Mouse (Mus musculus) limb, embryonic 12.5 days (tissue): ENCODE data around the gene Gbgt1. TPM values are rescaled to one million over a fixed set of nuclear protein-coding genes. Genes with fewer than 3 reads are reported as not detected.
A peak's percentile ranks its signal among the peaks of the same experiment; 100 is the strongest.

Experiments
- ATAC-seq: fragments of 200-750 bp; cut with Nextera tagmentation; 2 replicates; pipeline ENCODE4 v1.8.0; 2017; ENCODE audit warnings: low read depth, moderate TSS enrichment; ENCODE audit not compliant: insufficient number of reproducible peaks, insufficient read depth, low FRiP score, low TSS enrichment
- H3K27ac ChIP-seq: fragments of 300-500 bp; sonication (generic); 2 replicates; pipeline ENCODE4 v1.5.1; 2016; ENCODE audit warnings: mild to moderate bottlenecking, moderate library complexity
- H3K27me3 ChIP-seq: fragments of 300-500 bp; sonication (generic); 2 replicates; pipeline ENCODE4 v1.6.1; 2016; ENCODE audit warnings: mild to moderate bottlenecking, moderate library complexity
- H3K36me3 ChIP-seq: fragments of 300-500 bp; sonication (generic); 2 replicates; pipeline ENCODE4 v1.6.1; 2016; ENCODE audit warnings: mild to moderate bottlenecking, moderate library complexity
- H3K4me1 ChIP-seq: fragments of 300-500 bp; sonication (generic); replicated peaks from 2 replicates; pipeline ENCODE4 v1.6.1; 2016
- H3K4me2 ChIP-seq: fragments of 300-500 bp; sonication (generic); 2 replicates; pipeline ENCODE4 v1.6.1; 2016; ENCODE audit warnings: mild to moderate bottlenecking, moderate library complexity
- H3K4me3 ChIP-seq: fragments of 300-500 bp; sonication (generic); replicated peaks from 2 replicates; pipeline ENCODE4 v1.5.1; 2016; ENCODE audit warnings: mild to moderate bottlenecking
- H3K9ac ChIP-seq: fragments of 300-500 bp; sonication (generic); replicated peaks from 2 replicates; pipeline ENCODE4 v1.6.1; 2016; ENCODE audit warnings: mild to moderate bottlenecking, moderate library complexity
- H3K9me3 ChIP-seq: fragments of 300-500 bp; sonication (generic); 2 replicates; pipeline ENCODE4 v1.6.1; 2016; ENCODE audit warnings: mild to moderate bottlenecking, moderate library complexity
- WGBS: fragments of 180-500 bp; shearing (Covaris S2); methylation state at CpG from one replicate; pipeline ENCODE4 v1.1.7; 2016; 5-methylcytosine and 5-hydroxymethylcytosine counted together
- polyA plus RNA-seq: library from polyadenylated mRNA; unstranded; fragments of >200 nt; fragmentation: Nextera tagmentation; extraction: Ambion mirVana; gene quantifications from 2 replicates; pipeline ENCODE4 v1.2.1, GENCODE M21; 2016

The Gbgt1 gene
- polyA plus RNA-seq, 1 experiment from 2014 or later = 0.25 TPM

DNA sequence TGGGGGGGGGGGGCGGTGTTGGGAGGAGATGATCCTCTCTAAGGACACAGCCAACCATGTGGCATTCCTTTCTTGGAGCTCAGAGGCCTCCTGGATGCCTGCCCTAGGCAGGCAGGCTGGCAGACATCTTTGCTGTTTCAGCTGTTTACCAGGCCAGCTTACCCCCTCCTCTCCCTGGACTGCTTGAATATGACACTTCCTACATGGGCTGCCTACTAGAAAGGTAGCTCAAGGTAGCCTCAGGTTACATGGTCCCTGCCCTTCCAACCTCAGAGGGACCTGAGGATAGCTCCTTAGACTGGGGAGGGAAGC lies 42.1 kb downstream of the Gbgt1 start:
- Histone ChIP-seq H3K27me3 (no peaks in the 10 kb centered on the region), H3K9ac (no peak overlapping the region), H3K36me3 (peaks cover 32% of the 10 kb centered on the region), H3K27ac (peak overlapping the region; percentile 81), H3K4me2 (peak overlapping the region; percentile 21), H3K4me3 (no peak overlapping the region), H3K4me1 (peaks cover 62% of the 10 kb centered on the region), H3K9me3 (no peaks in the 10 kb centered on the region)
- ATAC-seq = no peak
- WGBS = 64% methylated on average over 1 of the region's 1 CpGs

DNA sequence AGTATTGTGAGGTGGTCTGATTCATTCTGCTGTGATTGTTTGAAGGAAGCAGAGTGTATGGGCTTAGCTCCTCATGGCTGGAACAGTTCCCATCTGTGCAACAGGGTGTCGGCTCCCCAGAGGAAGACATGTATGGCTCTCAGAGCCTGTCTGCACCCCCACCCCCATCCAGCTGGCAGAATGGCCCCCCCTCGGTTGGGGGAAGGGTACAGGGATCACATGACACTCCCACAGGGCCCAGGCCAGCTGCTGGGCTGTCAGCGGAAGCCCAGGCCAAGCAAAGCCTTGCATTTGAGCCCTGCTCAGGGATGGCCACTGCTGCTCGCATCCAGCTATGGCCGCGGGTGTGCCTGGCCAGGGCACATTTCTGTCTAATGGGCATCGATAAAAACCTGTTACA lies 42.5 kb downstream of the Gbgt1 start:
- WGBS = 36% methylated on average over 7 of the region's 7 CpGs

GRCm38 (mm10) chr2:28539949-28540348 lies 43.3 kb downstream of the Gbgt1 start:
- 76% methylated on average over 2 of the region's 2 CpGs for WGBS
- no peak for ATAC-seq
- Histone ChIP-seq H3K27ac (peak overlapping the region; percentile 81; the same call in 1 of the 2 replicates), H3K9ac (no peak overlapping the region), H3K4me1 (peaks cover 50% of the 10 kb centered on the region), H3K27me3 (no peaks in the 10 kb centered on the region), H3K4me3 (no peak overlapping the region), H3K4me2 (no peak overlapping the region), H3K9me3 (no peaks in the 10 kb centered on the region), H3K36me3 (peaks cover 44% of the 10 kb centered on the region)

More for the DNA sequence above, 42.5 kb downstream of the Gbgt1 start:
- Histone ChIP-seq H3K27me3 (no peaks in the 10 kb centered on the region), H3K4me3 (no peak overlapping the region), H3K4me1 (peaks cover 58% of the 10 kb centered on the region), H3K9ac (peak overlapping the region; percentile 45), H3K4me2 (peak overlapping the region; percentile 21), H3K9me3 (no peaks in the 10 kb centered on the region), H3K27ac (peak overlapping the region; percentile 81), H3K36me3 (peaks cover 36% of the 10 kb centered on the region)
- ATAC-seq = peak; percentile 67; the same call in 1 of the 2 replicates

- 87% methylated on average over 8 of the region's 8 CpGs for WGBS
- Histone ChIP-seq H3K9ac (no peak overlapping the region), H3K4me1 (peaks cover 43% of the 10 kb centered on the region), H3K36me3 (peaks cover 51% of the 10 kb centered on the region), H3K27me3 (no peaks in the 10 kb centered on the region), H3K4me2 (no peak overlapping the region), H3K4me3 (no peak overlapping the region), H3K9me3 (no peaks in the 10 kb centered on the region), H3K27ac (no peak overlapping the region)
- no peak for ATAC-seq
Measured at GRCm38 (mm10) chr2:28540587-28541227, 44.0 kb downstream of the Gbgt1 start.

DNA sequence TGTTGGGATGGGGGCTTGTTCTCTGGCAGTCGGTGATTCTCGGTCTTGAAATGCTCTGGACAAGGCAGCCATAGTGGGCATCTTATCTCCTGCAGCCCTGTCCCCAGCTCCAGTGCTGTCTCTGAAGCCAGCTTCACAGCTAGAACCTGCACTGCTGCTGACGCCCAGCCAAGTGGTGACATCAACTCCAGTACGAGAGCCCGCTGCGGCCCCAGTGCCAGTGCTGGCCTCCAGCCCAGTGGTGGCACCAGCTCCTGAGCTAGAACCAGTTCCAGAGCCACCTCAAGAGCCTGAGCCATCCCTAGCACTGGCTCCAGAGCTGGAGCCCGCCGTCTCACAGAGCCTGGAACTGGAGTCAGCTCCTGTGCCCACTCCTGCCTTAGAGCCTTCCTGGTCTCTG lies 47.2 kb downstream of the Gbgt1 start:
- H3K36me3 ChIP-seq = peaks cover 80% of the 10 kb centered on the region
- no peak overlapping the region for H3K27ac ChIP-seq
- H3K4me2 ChIP-seq = no peak overlapping the region
- no peaks in the 10 kb centered on the region for H3K9me3 ChIP-seq
- ATAC-seq = no peak
- H3K9ac ChIP-seq = no peak overlapping the region
- H3K4me3 ChIP-seq = no peak overlapping the region
- no peaks in the 10 kb centered on the region for H3K27me3 ChIP-seq
- 92% methylated on average over 8 of the region's 8 CpGs for WGBS
- H3K4me1 ChIP-seq = peaks cover 15% of the 10 kb centered on the region

- H3K4me3 ChIP-seq = no peak overlapping the region
- no peak overlapping the region for H3K4me2 ChIP-seq
- H3K9me3 ChIP-seq = no peaks in the 10 kb centered on the region
- no peaks in the 10 kb centered on the region for H3K4me1 ChIP-seq
- no peak for ATAC-seq
- no peaks in the 10 kb centered on the region for H3K27me3 ChIP-seq
- H3K36me3 ChIP-seq = peaks cover 90% of the 10 kb centered on the region
- H3K9ac ChIP-seq = peak overlapping the region; percentile 12; the same call in 1 of the 2 replicates
- H3K27ac ChIP-seq = no peak overlapping the region
Measured at GRCm38 (mm10) chr2:28545976-28546375, 49.3 kb downstream of the Gbgt1 start.

GRCm38 (mm10) chr2:28546560-28546959 lies 49.9 kb downstream of the Gbgt1 start:
- no peak overlapping the region for H3K4me3 ChIP-seq
- no peak for ATAC-seq
- no peak overlapping the region for H3K4me2 ChIP-seq
- no peak overlapping the region for H3K27ac ChIP-seq
- 80% methylated on average over 6 of the region's 6 CpGs for WGBS
- H3K9me3 ChIP-seq = no peaks in the 10 kb centered on the region
- peaks cover 96% of the 10 kb centered on the region for H3K36me3 ChIP-seq
- H3K4me1 ChIP-seq = no peaks in the 10 kb centered on the region
- H3K9ac ChIP-seq = no peak overlapping the region
- H3K27me3 ChIP-seq = no peaks in the 10 kb centered on the region

DNA sequence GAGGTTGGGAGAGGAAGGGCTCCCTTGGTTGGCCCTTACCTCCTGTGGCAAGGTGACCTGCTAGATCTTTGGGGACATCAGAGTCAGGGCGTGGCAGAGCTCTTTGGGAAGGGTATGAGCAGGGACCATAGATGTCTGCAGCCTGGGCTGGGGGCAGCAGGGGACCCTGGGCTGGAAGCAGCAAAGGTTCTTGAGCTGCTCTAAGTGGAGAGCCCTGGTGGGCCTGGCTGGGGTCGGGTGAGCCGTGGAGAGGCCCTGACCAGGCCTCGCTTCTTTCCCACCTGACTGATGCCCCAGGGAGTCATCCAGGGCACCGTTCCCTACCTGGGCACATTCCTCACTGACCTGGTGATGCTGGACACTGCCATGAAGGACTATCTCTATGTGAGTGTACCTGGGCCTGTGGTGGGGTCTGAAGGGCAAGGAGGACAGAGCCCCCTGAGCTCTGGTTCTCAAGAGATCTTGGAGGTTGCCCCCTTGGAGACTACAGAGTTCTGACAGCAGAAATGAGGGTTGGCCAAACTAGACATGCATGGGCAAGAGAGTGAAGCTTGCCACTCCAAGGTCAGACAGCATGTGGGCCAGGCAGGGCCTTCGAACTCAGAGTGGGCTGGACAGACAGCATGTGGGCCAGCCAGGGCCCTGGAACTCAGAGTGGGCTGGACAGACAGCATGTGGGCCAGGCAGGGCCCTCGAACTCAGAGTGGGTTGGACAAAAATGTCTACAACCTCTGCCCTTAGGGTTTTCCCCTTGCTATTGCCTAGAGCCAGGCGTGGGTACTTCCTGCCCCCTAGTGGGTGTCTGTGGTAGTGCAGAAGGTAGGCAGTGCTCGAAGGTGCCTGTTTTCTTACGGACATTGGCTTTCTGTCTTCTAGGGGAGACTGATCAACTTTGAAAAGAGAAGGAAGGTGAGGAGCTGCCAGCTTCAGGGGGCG lies 50.8 kb downstream of the Gbgt1 start:
- 48% methylated on average over 11 of the region's 11 CpGs for WGBS
- no peak overlapping the region for H3K9ac ChIP-seq
- H3K4me1 ChIP-seq = no peaks in the 10 kb centered on the region
- no peak for ATAC-seq
- H3K4me2 ChIP-seq = no peak overlapping the region
- peaks cover 97% of the 10 kb centered on the region for H3K36me3 ChIP-seq
- no peaks in the 10 kb centered on the region for H3K27me3 ChIP-seq
- no peak overlapping the region for H3K4me3 ChIP-seq
- no peaks in the 10 kb centered on the region for H3K9me3 ChIP-seq
- H3K27ac ChIP-seq = no peak overlapping the region

DNA sequence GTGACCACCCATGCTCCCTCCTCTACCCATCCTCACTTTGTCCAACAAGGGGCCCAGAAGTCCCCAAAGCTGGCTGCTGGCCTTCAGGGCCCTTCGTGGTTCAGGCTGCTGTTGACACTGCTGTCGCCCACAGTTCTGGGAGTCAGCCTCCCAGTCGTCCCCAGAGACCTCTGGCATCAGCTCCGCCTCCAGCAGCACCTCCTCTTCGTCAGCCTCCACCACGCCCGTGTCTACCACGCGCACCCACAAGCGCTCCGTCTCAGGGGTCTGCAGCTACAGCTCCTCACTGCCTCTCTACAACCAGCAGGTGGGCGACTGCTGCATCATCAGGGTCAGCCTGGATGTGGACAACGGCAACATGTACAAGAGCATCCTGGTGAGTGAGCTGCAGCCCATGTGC lies 52.5 kb downstream of the Gbgt1 start:
- Histone ChIP-seq H3K9ac (no peak overlapping the region), H3K4me1 (no peaks in the 10 kb centered on the region), H3K4me3 (no peak overlapping the region), H3K36me3 (peaks cover 97% of the 10 kb centered on the region), H3K4me2 (no peak overlapping the region), H3K27ac (no peak overlapping the region), H3K27me3 (no peaks in the 10 kb centered on the region), H3K9me3 (no peaks in the 10 kb centered on the region)
- no peak for ATAC-seq
- WGBS = 89% methylated on average over 13 of the region's 13 CpGs

GRCm38 (mm10) chr2:28552301-28552700 lies 55.6 kb downstream of the Gbgt1 start:
- peaks cover 69% of the 10 kb centered on the region for H3K36me3 ChIP-seq
- H3K9me3 ChIP-seq = no peaks in the 10 kb centered on the region

More at GRCm38 (mm10) chr2:28552301-28552700, 55.6 kb downstream of the Gbgt1 start:
- H3K4me3 ChIP-seq = no peak overlapping the region
- 93% methylated on average over 5 of the region's 5 CpGs for WGBS
- no peak overlapping the region for H3K9ac ChIP-seq
- ATAC-seq = no peak
- no peak overlapping the region for H3K27ac ChIP-seq
- H3K27me3 ChIP-seq = no peaks in the 10 kb centered on the region
- H3K4me2 ChIP-seq = no peak overlapping the region
- no peaks in the 10 kb centered on the region for H3K4me1 ChIP-seq
